Mouse (Mus musculus) neutrophil, adult 83 days (primary cell): Measurements from ENCODE around the gene Kiz. TPM values are rescaled to one million over a fixed set of nuclear protein-coding genes. Genes with fewer than 3 reads are reported as not detected.

Experiments
- total RNA-seq, 2 experiments: library from RNA; stranded (reverse); gene quantifications; one replicate each; pipeline ENCODE4 v1.2.4; 2023

Gene Kiz
- 10 to 100 TPM; 23.7 to 32.3 TPM for total RNA-seq

GRCm38 (mm10) chr2:146855599-146856039 is at the start of gene Kiz:
Gene Kiz (plus strand): TSS chr2:146855864.

GRCm38 (mm10) chr2:147012623-147013184 is 157.0 kb downstream of the Kiz start, which contains the start of gene Xrn2:
Gene Xrn2 (plus strand): TSS chr2:147012996.

Other genes starting within 250 kb of the Kiz start
- gene Xrn2, start 157.1 kb downstream of the Kiz start, total RNA-seq: 10 to 100 TPM; 50.8 to 59.5 TPM
- gene Nkx2-4, start 229.6 kb downstream of the Kiz start, total RNA-seq: not detected